Mouse (Mus musculus) ES-Bruce4 (cell line): ENCODE data around the gene Mapk12. TPM values are rescaled to one million over a fixed set of nuclear protein-coding genes. Genes with fewer than 3 reads are reported as not detected.

Source experiments
- H3K27ac ChIP-seq: 2 replicates; pipeline ENCODE4 v1.5.1; 2012; ENCODE audit warnings: low read length, inconsistent platforms; ENCODE audit not compliant: insufficient read depth
- H3K27me3 ChIP-seq: 2 replicates; pipeline ENCODE4 v1.6.1; 2012; ENCODE audit warnings: mild to moderate bottlenecking, low read length, inconsistent platforms; ENCODE audit not compliant: control insufficient read depth, poor library complexity, insufficient read depth, severe bottlenecking
- H3K36me3 ChIP-seq: 2 replicates; pipeline ENCODE4 v1.6.1; 2012; ENCODE audit warnings: inconsistent platforms, mild to moderate bottlenecking, low read length, moderate library complexity; ENCODE audit not compliant: control insufficient read depth, poor library complexity, insufficient read depth, severe bottlenecking
- H3K4me1 ChIP-seq: one replicate; pipeline ENCODE4 v1.8.1; 2011; ENCODE audit warnings: low read length; ENCODE audit not compliant: control insufficient read depth, insufficient read depth
- H3K4me3 ChIP-seq: 2 replicates; pipeline ENCODE4 v1.5.1; 2011; ENCODE audit warnings: low read depth, mild to moderate bottlenecking, low read length
- H3K9ac ChIP-seq: 2 replicates; pipeline ENCODE4 v1.6.1; 2012; ENCODE audit warnings: low read depth, mild to moderate bottlenecking, inconsistent platforms; ENCODE audit not compliant: poor library complexity, severe bottlenecking
- H3K9me3 ChIP-seq: replicated peaks from 2 replicates; pipeline ENCODE4 v1.6.1; 2012; ENCODE audit warnings: mild to moderate bottlenecking, low read length, inconsistent platforms; ENCODE audit not compliant: control insufficient read depth, poor library complexity, insufficient read depth, severe bottlenecking
- CTCF ChIP-seq: IDR thresholded peaks from one replicate; pipeline ENCODE4 v1.8.1; 2011; ENCODE audit warnings: low read depth, low read length
- EP300 ChIP-seq: IDR thresholded peaks from 2 replicates; pipeline ENCODE4 v1.6.1; 2011; ENCODE audit warnings: low read depth, low read length; ENCODE audit not compliant: insufficient read depth
- POLR2A ChIP-seq: IDR thresholded peaks from one replicate; pipeline ENCODE4 v1.8.1; 2011; ENCODE audit warnings: low read length; ENCODE audit not compliant: insufficient read depth
- polyA plus RNA-seq: library from polyadenylated mRNA; stranded (reverse); fragments of >200 nt; gene quantifications from 2 replicates; pipeline ENCODE4 v1.2.4, GENCODE M21; 2011; ENCODE audit warnings: low read depth; ENCODE audit not compliant: missing spikeins, insufficient read depth, insufficient read length

The Mapk12 gene
- polyA plus RNA-seq, 1 experiment: 38.2 TPM

- Histone ChIP-seq H3K36me3 (peaks cover 51% of the 10 kb centered on the region), H3K9ac (no peak overlapping the region), H3K27ac (no peak overlapping the region), H3K4me1 (no peaks in the 10 kb centered on the region), H3K27me3 (no peaks in the 10 kb centered on the region), H3K4me3 (no peak overlapping the region), H3K9me3 (no peaks in the 10 kb centered on the region)
- TF ChIP-seq CTCF: no peak
- no peak for TF ChIP-seq EP300
- TF ChIP-seq POLR2A: no peak
Observed at GRCm38 (mm10) chr15:89103921-89104320, 36.6 kb downstream of the Mapk12 start.

- Histone ChIP-seq H3K36me3 (peaks cover 40% of the 10 kb centered on the region), H3K27me3 (no peaks in the 10 kb centered on the region), H3K4me3 (no peak overlapping the region), H3K9me3 (no peaks in the 10 kb centered on the region), H3K4me1 (no peaks in the 10 kb centered on the region), H3K27ac (no peak overlapping the region), H3K9ac (no peak overlapping the region)
- no peak for TF ChIP-seq CTCF
- no peak for TF ChIP-seq EP300
- TF ChIP-seq POLR2A: no peak
Observed at GRCm38 (mm10) chr15:89102646-89103045, 37.9 kb downstream of the Mapk12 start.

DNA sequence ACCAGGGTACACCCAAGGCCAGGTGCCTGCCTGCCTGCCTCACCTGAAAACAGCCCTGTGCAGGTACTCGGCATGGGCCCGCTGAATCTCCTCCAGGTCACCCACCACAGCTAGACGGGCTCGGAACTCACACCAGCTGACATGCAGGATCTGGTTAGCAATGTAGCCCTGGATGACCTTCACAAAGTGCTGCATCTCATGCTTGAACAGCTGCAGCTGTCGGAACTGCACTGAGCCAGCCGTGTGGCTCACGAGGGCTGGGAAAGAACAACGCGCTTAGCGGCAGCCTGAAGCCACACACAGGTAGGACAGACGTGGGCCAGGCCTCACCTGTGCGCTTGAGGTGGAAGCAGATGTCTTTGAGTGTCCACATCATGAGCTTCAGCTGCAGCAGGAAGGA lies 39.7 kb downstream of the Mapk12 start:
- H3K36me3 ChIP-seq: peaks cover 32% of the 10 kb centered on the region
- no peaks in the 10 kb centered on the region for H3K9me3 ChIP-seq
- TF ChIP-seq EP300: no peak
- no peak for TF ChIP-seq CTCF
- TF ChIP-seq POLR2A: no peak

DNA sequence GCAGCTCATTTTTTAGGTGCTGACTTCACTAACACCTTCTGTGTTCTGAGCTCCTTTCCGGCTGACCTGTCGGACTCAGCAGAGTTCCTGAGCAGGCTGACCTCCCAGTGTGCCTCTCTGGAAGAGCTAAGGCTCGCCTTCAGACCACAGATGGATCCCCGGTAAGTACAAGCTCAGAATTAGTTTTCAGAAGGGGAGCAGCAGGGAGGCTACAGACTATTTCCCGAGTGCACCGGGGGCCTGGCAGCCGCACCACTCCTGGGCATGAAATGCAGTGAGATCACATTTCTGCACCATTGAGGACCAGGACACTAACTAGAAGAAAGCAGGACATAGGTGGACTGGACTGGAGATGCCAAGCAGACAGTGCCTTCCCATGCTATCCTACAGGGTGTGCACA lies 41.9 kb downstream of the Mapk12 start:
- Histone ChIP-seq H3K27ac (no peak overlapping the region), H3K9ac (no peak overlapping the region), H3K4me1 (no peaks in the 10 kb centered on the region), H3K4me3 (no peak overlapping the region), H3K9me3 (no peaks in the 10 kb centered on the region), H3K27me3 (no peaks in the 10 kb centered on the region), H3K36me3 (peaks cover 22% of the 10 kb centered on the region)
- TF ChIP-seq POLR2A (no peak), CTCF (no peak), EP300 (no peak)

More for the DNA sequence above, 39.7 kb downstream of the Mapk12 start:
- Histone ChIP-seq H3K27me3 (no peaks in the 10 kb centered on the region), H3K4me3 (no peak overlapping the region), H3K9ac (no peak overlapping the region), H3K4me1 (no peaks in the 10 kb centered on the region), H3K27ac (no peak overlapping the region)

- Histone ChIP-seq H3K9ac (no peak overlapping the region), H3K27ac (no peak overlapping the region), H3K27me3 (no peaks in the 10 kb centered on the region), H3K4me3 (no peak overlapping the region), H3K4me1 (no peaks in the 10 kb centered on the region), H3K36me3 (peaks cover 18% of the 10 kb centered on the region), H3K9me3 (no peaks in the 10 kb centered on the region)
- TF ChIP-seq EP300 (no peak), CTCF (no peak), POLR2A (no peak)
Observed at GRCm38 (mm10) chr15:89097450-89097849, 43.1 kb downstream of the Mapk12 start.

- H3K27me3 ChIP-seq: no peaks in the 10 kb centered on the region
- no peak overlapping the region for H3K27ac ChIP-seq
- no peak overlapping the region for H3K4me3 ChIP-seq
- H3K9me3 ChIP-seq: no peaks in the 10 kb centered on the region
- no peaks in the 10 kb centered on the region for H3K36me3 ChIP-seq
- H3K9ac ChIP-seq: no peak overlapping the region
- no peaks in the 10 kb centered on the region for H3K4me1 ChIP-seq
- TF ChIP-seq POLR2A: no peak
- TF ChIP-seq EP300: no peak
- TF ChIP-seq CTCF: no peak
Observed at GRCm38 (mm10) chr15:89092181-89092580, 48.3 kb downstream of the Mapk12 start.

GRCm38 (mm10) chr15:89090662-89091061 lies 49.8 kb downstream of the Mapk12 start:
- Histone ChIP-seq H3K4me3 (no peak overlapping the region), H3K9ac (no peak overlapping the region), H3K9me3 (no peaks in the 10 kb centered on the region), H3K36me3 (no peaks in the 10 kb centered on the region), H3K27me3 (no peaks in the 10 kb centered on the region), H3K4me1 (no peaks in the 10 kb centered on the region), H3K27ac (no peak overlapping the region)
- TF ChIP-seq POLR2A: no peak
- TF ChIP-seq CTCF: no peak
- no peak for TF ChIP-seq EP300
